Mouse (Mus musculus): ENCODE measurements at regions not wholly inside any gene's neighbourhood (a gene's known extent, or its start where the extent isn't known, plus 50 kb on each side); places are given as distances from the start of the nearest gene placed in this dataset.

DNA sequence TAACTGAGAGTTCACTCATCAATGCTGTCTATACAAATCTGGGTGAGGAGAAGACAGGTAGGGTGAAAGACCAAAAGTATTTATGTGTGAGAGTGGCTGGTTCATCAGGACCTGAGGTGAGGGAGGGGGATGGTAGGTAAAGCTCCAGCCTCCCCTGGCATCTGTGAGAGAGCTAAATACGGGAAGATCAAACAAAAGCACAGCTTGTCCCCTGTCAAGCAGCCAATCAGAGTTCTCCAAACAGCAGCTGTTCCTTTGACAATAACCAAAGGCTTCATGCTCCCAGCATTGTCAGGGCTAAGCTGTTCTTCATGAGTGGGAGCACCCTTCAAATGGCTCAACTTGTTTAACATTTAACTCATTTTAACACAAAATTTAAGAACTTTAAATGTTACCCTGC, 160.1 kb upstream of the Map1b start:
- TF ChIP-seq CTCF (IDR thresholded peaks at IDR 0.05; ENCODE audit: borderline replicate concordance, extremely low read depth, insufficient read depth, insufficient read length) (no peak), POLR2A (IDR thresholded peaks at IDR 0.05; ENCODE audit: borderline replicate concordance, extremely low read depth, insufficient read depth, insufficient read length, poor library complexity, severe bottlenecking) (no peak)

All from brain, embryonic 14.5 days (tissue).